In genomic region chr1:59212076-59212779, GRCm38 (mm10) we compare ENCODE assay signal across 21 mouse cellular contexts. TPM values are rescaled to one million over a fixed set of nuclear protein-coding genes. Genes with fewer than 3 reads are reported as not detected.
DNase-seq lines count a peak whose midpoint lies in the region; ATAC-seq and TF ChIP-seq lines count a peak whose summit lies in the region.
"Had no signal": no experiment of that assay in that cellular context is flagged by ENCODE, and none has a peak within 500 bp of the region (broad histone marks: within the 10 kb centered on the region; RNA-seq: fewer than 3 reads in every experiment).

No protein-coding gene starts in this region.

- no peak for TF ChIP-seq CTCF in liver, embryonic 14.5 days (IDR thresholded peaks at IDR 0.05; ENCODE audit: low read depth)

- H3K9ac ChIP-seq in kidney, embryonic 16.5 days (replicated peaks; ENCODE audit: low read length), result no peak overlapping the region
- H3K9ac ChIP-seq in liver, embryonic 14.5 days (replicated peaks), result no peak overlapping the region
- H3K9ac ChIP-seq: limb, embryonic 13.5 days; neural tube, embryonic 13.5 days had no signal

- peak; percentile 88 for ATAC-seq in kidney, embryonic 16.5 days (ENCODE audit: low FRiP score, low TSS enrichment)
- peak; percentile 62; the same call in 1 of the 2 replicates for ATAC-seq in liver, embryonic 14.5 days (ENCODE audit: insufficient read depth)
- ATAC-seq: CD4-positive, CD25-positive, alpha-beta regulatory T cell, adult 4 months; hindbrain, embryonic 16.5 days had no signal

- peaks cover 3% of the 10 kb centered on the region; the same call in 1 of the 2 replicates for H3K4me1 ChIP-seq in kidney, embryonic 16.5 days (ENCODE audit: insufficient read depth, low read length)
- H3K4me1 ChIP-seq in liver, embryonic 14.5 days (replicated peaks; ENCODE audit: control insufficient read depth in 2 of 2, insufficient read depth in 2 of 2, low read length in 1 of 2), result no peaks in the 10 kb centered on the region; a peak in 1 of 4 replicates
- H3K4me1 ChIP-seq in forebrain, embryonic 10.5 days, result no peaks in the 10 kb centered on the region
- H3K4me1 ChIP-seq: heart, embryonic 10.5 days; limb, embryonic 13.5 days; neural tube, embryonic 13.5 days had no signal

- H3K4me3 ChIP-seq in kidney, embryonic 16.5 days (ENCODE audit: low read length), result no peak overlapping the region
- no peak overlapping the region for H3K4me3 ChIP-seq in liver, embryonic 14.5 days (ENCODE audit: insufficient read depth in 1 of 2, low read depth in 2 of 2, low read length in 2 of 2)
- no peak overlapping the region for H3K4me3 ChIP-seq in forebrain, embryonic 10.5 days
- H3K4me3 ChIP-seq: heart, embryonic 10.5 days; limb, embryonic 13.5 days; neural tube, embryonic 13.5 days had no signal

- H3K36me3 ChIP-seq in kidney, embryonic 16.5 days (ENCODE audit: insufficient read depth, low read length), result peaks cover 8% of the 10 kb centered on the region; the same call in 1 of the 2 replicates
- H3K36me3 ChIP-seq in liver, embryonic 14.5 days (replicated peaks; ENCODE audit: control insufficient read depth, insufficient read depth, low read depth), result no peaks in the 10 kb centered on the region
- H3K36me3 ChIP-seq in forebrain, embryonic 10.5 days (replicated peaks), result peaks cover 33% of the 10 kb centered on the region

- no peaks in the 10 kb centered on the region for H3K27me3 ChIP-seq in kidney, embryonic 16.5 days (ENCODE audit: insufficient read depth, low read length)
- no peaks in the 10 kb centered on the region for H3K27me3 ChIP-seq in liver, embryonic 14.5 days (ENCODE audit: control insufficient read depth, insufficient read depth, low read length)
- H3K27me3 ChIP-seq in forebrain, embryonic 10.5 days (ENCODE audit: poor library complexity, severe bottlenecking), result no peaks in the 10 kb centered on the region
- H3K27me3 ChIP-seq: limb, embryonic 13.5 days; neural tube, embryonic 13.5 days had no signal

- no peak overlapping the region for H3K4me2 ChIP-seq in kidney, embryonic 16.5 days (replicated peaks; ENCODE audit: low read depth, low read length)
- no peak overlapping the region for H3K4me2 ChIP-seq in liver, embryonic 14.5 days (ENCODE audit: low read depth)
- H3K4me2 ChIP-seq: limb, embryonic 13.5 days; neural tube, embryonic 13.5 days had no signal

- 52% methylated on average over 5 of the region's 5 CpGs for WGBS in kidney, embryonic 16.5 days
- WGBS in liver, embryonic 14.5 days (ENCODE audit: insufficient replicate concordance), result 61% methylated on average over 5 of the region's 5 CpGs
- 89% methylated on average over 5 of the region's 5 CpGs for WGBS in forebrain, embryonic 10.5 days

- DNase-seq in kidney, adult 18-20 months, result peak; percentile 32
- DNase-seq in liver, embryonic 14.5 days (ENCODE audit: low read depth in 3 of 3, low spot score in 3 of 3), result peak in 1 of 3 experiments; percentile 14
- peak; percentile 30 for DNase-seq in yolk sac, embryonic 10.5 days (ENCODE audit: low spot score)
- DNase-seq in adrenal gland, adult 8-10 months, result no peak
- no peak for DNase-seq in forebrain, embryonic 10.5 days (ENCODE audit: extremely low spot score, low spot score)
- DNase-seq in thymus, postnatal 4 days, result no peak
- DNase-seq: adrenal gland, postnatal 25 days; cerebellum, adult 9-11 months; gastrocnemius, postnatal 10 days; heart, postnatal 14 days; lung, postnatal 10 days; right cerebral cortex, postnatal 4 days; thymus, postnatal 36 days had no signal

- peak overlapping the region; percentile 77; the same call in 1 of the 2 replicates for H3K27ac ChIP-seq in kidney, embryonic 16.5 days (ENCODE audit: low read length)
- H3K27ac ChIP-seq in liver, embryonic 14.5 days, result no peak overlapping the region
- H3K27ac ChIP-seq in forebrain, embryonic 10.5 days, result no peak overlapping the region
- H3K27ac ChIP-seq: heart, embryonic 10.5 days; limb, embryonic 13.5 days; neural tube, embryonic 13.5 days had no signal

- no peak for TF ChIP-seq EP300 in liver, embryonic 14.5 days (IDR thresholded peaks at IDR 0.05; ENCODE audit: low read depth)

- no peaks in the 10 kb centered on the region for H3K9me3 ChIP-seq in kidney, embryonic 16.5 days (ENCODE audit: low read length)
- no peaks in the 10 kb centered on the region for H3K9me3 ChIP-seq in liver, embryonic 14.5 days (ENCODE audit: control insufficient read depth, low read length)
- H3K9me3 ChIP-seq in forebrain, embryonic 10.5 days, result no peaks in the 10 kb centered on the region
- H3K9me3 ChIP-seq: heart, embryonic 10.5 days; limb, embryonic 13.5 days; neural tube, embryonic 13.5 days had no signal

RNA-seq across cellular contexts. Expression of gene Als2, which starts 24.8 kb away (rescaled TPM):
- polyA plus RNA-seq in kidney, embryonic 16.5 days (2015; fragmentation: Nextera tagmentation; extraction: Ambion mirVana), result 12.4 and 13.8 TPM in 2 replicates
- polyA plus RNA-seq in liver, embryonic 14.5 days (2012; rRNA removed), result 2.9 and 3.7 TPM in 2 replicates
- 4.1 and 4.8 TPM in 2 replicates for polyA plus RNA-seq in liver, embryonic 14.5 days (2014; fragmentation: Nextera tagmentation; extraction: Ambion mirVana)
- total RNA-seq in adrenal gland, adult 8-10 months (2022), result 10 to 100 TPM; 11.2 to 13.5 (median 13.2) TPM
- polyA plus RNA-seq in forebrain, embryonic 10.5 days (2016; fragmentation: Nextera tagmentation; extraction: Ambion mirVana), result 16.3 and 17.4 TPM in 2 replicates

RNA-seq across cellular contexts. Expression of gene Cdk15, which starts 44.5 kb away (rescaled TPM):
- polyA plus RNA-seq in kidney, embryonic 16.5 days (2015; fragmentation: Nextera tagmentation; extraction: Ambion mirVana), result 0.76 and 1.4 TPM in 2 replicates
- not detected in 2 replicates for polyA plus RNA-seq in liver, embryonic 14.5 days (2012; rRNA removed)
- 0.27 TPM in 1 of 2 replicates, not detected in the other for polyA plus RNA-seq in liver, embryonic 14.5 days (2014; fragmentation: Nextera tagmentation; extraction: Ambion mirVana)
- under 1 TPM in 3 of 4 experiments, not detected in 1; 0.19 to 0.49 (median 0.35) TPM for total RNA-seq in adrenal gland, adult 8-10 months (2022)
- polyA plus RNA-seq in forebrain, embryonic 10.5 days (2016; fragmentation: Nextera tagmentation; extraction: Ambion mirVana), result 0.29 and 0.73 TPM in 2 replicates
- total RNA-seq: MEL; monocyte, adult 5-6 weeks had no signal
- polyA plus RNA-seq: CD4-positive, CD25-positive, alpha-beta regulatory T cell, adult 4 months had no signal

RNA-seq across cellular contexts. Expression of gene Mpp4, which starts 49.0 kb away (rescaled TPM):
- 0.48 and 0.65 TPM in 2 replicates for polyA plus RNA-seq in kidney, embryonic 16.5 days (2015; fragmentation: Nextera tagmentation; extraction: Ambion mirVana)
- polyA plus RNA-seq in liver, embryonic 14.5 days (2012; rRNA removed), result 0.39 and 0.50 TPM in 2 replicates
- polyA plus RNA-seq in liver, embryonic 14.5 days (2014; fragmentation: Nextera tagmentation; extraction: Ambion mirVana), result 0.20 and 0.29 TPM in 2 replicates
- total RNA-seq in adrenal gland, adult 8-10 months (2022), result under 1 TPM in 3 of 4 experiments, not detected in 1; 0.15 to 0.38 (median 0.24) TPM
- 0.14 and 0.20 TPM in 2 replicates for polyA plus RNA-seq in forebrain, embryonic 10.5 days (2016; fragmentation: Nextera tagmentation; extraction: Ambion mirVana)
- total RNA-seq: adrenal gland, postnatal 25 days had no signal
- polyA plus RNA-seq: CD4-positive, CD25-positive, alpha-beta regulatory T cell, adult 4 months had no signal

Comparison
In these comparisons a context has a peak if more than half of its experiments do, and no peak if none do; other contexts are left out.
1. DNase-seq: peak in kidney, adult 18-20 months (single experiment) and yolk sac, embryonic 10.5 days (single experiment); none in adrenal gland, adult 8-10 months (single experiment), forebrain, embryonic 10.5 days (single experiment) and thymus, postnatal 4 days (single experiment).